Mouse (Mus musculus): ENCODE results near the gene Traf3ip2. TPM values are rescaled to one million over a fixed set of nuclear protein-coding genes. Genes with fewer than 3 reads are reported as not detected.

Traf3ip2 gene
- polyA plus RNA-seq, 3 experiments from 2014 or later: 29.5 to 48.1 (median 47.8) TPM

GRCm38 (mm10) chr10:39634423-39635101 lies 21.8 kb downstream of the Traf3ip2 start:
- ATAC-seq: no peak

DNA sequence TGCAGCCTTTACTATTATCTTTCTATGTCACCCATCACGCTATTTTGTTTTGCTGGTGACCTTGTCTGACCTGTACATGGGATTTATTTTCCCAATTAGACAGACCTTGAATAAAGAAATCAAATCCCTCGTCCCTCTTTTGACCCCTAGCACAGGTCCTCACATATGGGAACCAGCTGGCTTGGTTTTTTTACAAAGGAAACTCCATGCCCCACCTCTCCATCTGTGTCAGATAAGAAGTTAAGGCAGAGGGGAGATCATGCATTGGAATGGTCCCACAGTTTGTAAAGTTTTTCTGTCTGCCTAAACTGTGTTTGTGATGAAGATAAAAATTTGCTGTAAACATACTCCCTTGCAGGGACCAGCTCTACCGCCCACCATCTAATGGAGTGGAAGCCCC lies 26.1 kb downstream of the Traf3ip2 start:
- no peak for ATAC-seq

- ATAC-seq: no peak
Observed at GRCm38 (mm10) chr10:39639783-39640182, 27.0 kb downstream of the Traf3ip2 start.

- ATAC-seq: no peak
Observed at GRCm38 (mm10) chr10:39640817-39641226, 28.1 kb downstream of the Traf3ip2 start.

DNA sequence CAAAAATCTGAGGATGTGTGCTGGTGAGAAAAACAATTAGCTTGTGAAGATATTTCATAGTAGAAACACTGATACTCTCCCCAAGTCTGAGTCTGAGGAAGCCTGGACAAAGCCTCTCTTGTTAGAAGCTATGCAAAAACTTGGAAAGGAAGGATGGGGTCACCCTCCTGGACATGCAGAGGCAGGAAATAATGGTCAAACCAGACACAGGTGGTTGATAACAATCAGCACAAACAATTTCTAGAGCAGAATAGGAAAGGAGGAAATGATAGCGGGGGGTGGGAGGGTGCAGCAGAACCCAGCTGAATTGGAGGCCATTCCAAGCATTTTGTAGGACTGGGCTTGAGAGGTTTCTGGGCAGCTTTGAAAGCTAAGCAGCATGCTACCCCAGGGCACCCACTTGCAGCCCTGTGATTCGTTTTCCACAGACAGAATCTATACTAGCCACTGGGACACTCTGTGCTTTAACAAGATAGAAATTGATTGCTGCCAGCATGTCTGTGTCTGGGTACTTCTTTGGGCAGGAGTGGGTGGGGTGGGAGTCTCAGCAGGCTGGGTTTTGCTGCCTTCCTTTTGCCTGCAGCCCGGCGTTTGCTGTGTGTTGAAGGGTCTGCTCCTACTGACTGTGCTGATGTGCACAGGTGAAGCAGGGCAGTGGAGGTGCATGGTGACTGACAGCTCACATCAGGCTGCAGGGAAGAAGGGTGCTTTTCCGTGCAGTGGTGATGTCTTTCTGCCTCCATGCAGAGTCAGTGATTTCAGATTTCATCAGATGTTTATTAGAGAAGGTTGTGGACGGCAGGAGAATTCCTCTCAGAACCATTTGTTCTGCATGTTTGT lies 33.3 kb downstream of the Traf3ip2 start:
- ATAC-seq: no peak

- ATAC-seq: no peak
Observed at GRCm38 (mm10) chr10:39646629-39647019, 33.9 kb downstream of the Traf3ip2 start.

- no peak for ATAC-seq
Observed at GRCm38 (mm10) chr10:39647118-39647517, 34.4 kb downstream of the Traf3ip2 start.

GRCm38 (mm10) chr10:39648278-39648677 lies 35.5 kb downstream of the Traf3ip2 start:
- no peak for ATAC-seq

DNA sequence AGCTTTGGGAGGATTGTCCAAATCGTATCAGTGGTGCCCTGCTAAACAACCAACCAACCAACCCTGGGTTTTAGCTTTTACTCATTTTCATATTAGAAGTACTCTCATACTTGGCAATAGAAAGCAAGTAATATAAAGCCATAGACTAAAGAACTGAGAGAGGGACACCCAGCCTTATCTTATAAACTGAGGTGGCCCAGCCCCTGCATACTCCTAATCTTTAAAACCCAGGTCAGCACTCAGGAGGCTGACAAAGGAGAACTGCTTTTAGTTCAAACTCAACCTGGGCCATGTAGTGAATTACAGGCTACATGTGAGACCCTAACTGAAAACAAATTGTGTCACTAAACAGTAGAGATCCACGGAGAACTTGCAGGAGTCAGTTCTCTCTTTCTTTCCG lies 36.8 kb downstream of the Traf3ip2 start:
- ATAC-seq: no peak

DNA sequence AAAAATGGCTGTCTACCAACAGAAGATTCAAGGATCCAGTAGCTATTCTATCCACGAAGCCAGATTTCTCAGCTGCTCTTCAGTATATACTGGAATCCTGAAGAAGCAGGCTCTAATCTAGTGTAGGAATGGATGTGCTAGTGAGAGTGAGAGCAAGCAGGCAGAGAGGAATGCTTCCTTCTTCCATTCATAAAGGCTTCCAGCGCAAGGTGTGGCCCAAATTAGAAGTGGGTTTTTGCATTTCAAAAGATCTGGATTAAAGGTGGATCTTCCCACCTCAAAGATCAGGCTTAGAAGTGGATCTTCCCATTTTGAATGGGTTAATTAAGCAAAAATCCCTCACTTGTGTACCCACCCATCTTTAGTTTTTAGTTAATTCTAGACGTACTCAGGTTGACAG lies 37.6 kb downstream of the Traf3ip2 start:
- ATAC-seq: no peak

GRCm38 (mm10) chr10:39654001-39654416 lies 41.3 kb downstream of the Traf3ip2 start:
- ATAC-seq: no peak

DNA sequence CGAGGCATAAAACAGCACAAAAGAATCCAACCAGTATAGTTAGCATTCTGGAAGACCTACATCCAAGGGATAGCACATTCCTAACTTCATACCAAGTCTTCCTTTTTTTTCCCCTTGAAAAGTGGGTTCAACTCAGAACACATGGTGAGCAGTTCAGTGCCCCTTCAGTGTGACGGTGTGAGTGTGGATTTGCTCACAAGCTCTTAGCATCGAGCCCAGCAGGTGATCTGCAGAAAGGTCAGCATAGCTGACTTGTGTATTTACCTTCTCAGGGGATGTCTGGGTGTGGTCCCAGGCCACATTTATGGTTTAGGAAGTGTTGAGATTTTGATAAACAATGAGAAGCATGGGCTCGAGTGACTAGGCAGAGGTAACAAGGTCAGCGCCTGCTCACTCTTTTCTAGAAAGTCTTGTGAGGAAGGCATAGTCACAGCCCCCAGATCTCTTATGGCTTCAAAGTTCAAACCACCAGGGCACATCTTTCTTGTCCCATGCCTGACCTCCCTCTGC lies 46.2 kb downstream of the Traf3ip2 start:
- no peak for ATAC-seq

- ATAC-seq: no peak
Observed at GRCm38 (mm10) chr10:39659411-39660268, 46.9 kb downstream of the Traf3ip2 start.

- no peak for ATAC-seq
Observed at GRCm38 (mm10) chr10:39660269-39660655, 47.5 kb downstream of the Traf3ip2 start.

GRCm38 (mm10) chr10:39660698-39661097 lies 48.0 kb downstream of the Traf3ip2 start:
- no peak for ATAC-seq

DNA sequence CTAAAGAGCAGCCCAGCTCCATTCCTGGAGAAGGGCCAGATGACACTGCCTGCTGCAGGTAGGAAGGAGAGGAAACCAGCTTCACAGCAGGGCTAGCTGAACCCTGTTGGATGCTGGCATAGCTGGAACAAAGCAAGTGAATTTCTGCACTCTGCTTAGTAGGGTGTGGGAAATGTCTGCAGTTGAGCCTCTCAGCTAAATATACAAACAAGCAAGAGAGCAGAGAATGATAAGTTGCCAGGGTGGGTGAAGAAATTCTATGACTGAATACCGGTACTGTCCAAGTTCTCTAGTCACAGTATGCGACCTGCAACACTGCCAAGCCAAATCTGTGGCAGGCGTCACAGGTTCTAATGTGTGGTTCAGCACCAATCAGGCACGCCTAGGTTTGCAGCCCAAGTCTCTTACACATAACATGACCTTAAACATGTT lies 52.4 kb downstream of the Traf3ip2 start:
- no peak for ATAC-seq

- peak; percentile 64 for ATAC-seq
Observed at GRCm38 (mm10) chr10:39666027-39666426, 53.3 kb downstream of the Traf3ip2 start.

DNA sequence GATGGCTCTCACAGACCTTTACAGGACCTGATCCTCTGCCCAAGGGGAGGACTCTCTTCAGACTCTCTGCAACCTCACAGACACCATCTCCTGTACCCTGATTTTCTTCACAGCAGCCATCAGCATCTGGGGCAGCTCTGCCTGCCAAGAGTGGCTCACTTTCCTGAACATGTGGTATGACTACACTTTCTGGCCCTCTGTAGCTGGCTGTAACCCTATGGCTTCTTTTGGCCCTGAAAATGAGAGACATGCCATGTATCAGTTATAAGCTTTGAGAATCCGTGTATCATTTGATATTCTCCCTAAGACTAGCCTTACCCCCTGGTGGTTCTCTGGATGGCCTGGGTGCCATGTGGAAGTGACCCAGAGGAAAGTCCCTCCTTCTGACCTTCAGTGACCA lies 58.7 kb downstream of the Traf3ip2 start:
- no peak for ATAC-seq

GRCm38 (mm10) chr10:39672547-39673051 lies 59.9 kb downstream of the Traf3ip2 start:
- no peak for ATAC-seq

DNA sequence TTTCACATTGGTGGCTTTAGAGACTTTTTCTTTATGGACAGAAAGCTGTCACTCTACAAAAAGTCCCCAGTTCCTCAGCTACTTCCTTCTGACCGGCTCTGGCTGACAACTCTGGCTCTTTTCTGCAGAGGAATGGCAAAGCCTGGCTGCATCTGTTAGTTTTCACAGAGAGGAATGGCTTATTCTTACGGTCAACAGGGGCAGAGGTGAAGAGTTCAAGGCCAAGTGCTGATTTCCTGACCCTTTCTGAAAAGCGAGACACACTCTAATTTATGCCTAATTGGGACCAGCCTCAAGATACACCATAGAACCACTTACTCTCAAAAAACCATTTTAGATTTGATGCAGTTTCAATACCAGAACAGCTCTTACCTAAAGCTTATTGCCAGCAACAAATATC lies 61.4 kb downstream of the Traf3ip2 start:
- ATAC-seq: no peak

- no peak for ATAC-seq
Observed at GRCm38 (mm10) chr10:39674766-39675165, 62.0 kb downstream of the Traf3ip2 start.

DNA sequence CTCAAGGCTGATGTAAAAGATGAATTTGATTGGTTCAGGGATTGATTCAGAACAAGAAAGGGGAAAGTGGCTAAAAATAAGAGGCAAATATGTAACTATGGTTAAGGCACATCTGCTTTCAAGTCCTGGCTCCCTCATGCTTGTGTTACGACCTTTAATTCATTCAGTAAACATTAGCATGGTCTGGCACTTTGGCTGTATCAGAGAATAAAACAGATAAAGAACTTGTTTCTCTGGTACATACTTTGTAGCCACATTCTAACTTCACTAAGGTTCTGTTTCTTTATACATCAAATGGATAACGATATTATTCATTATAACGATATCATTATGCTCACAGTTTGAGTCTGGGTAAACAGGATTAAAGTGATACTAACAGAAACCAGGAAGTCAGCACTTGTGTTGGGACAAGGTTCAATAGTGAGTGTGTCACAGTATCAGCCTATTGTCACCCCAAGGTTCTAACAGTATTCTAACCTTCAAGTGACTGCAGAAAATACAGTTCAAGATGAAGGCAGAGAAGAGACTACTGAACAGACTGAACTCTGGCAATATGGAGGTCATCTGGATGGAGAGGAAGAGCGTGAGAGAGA lies 65.6 kb downstream of the Traf3ip2 start:
- no peak for ATAC-seq
